Mouse (Mus musculus) lung, postnatal 0 days (tissue): Measurements from ENCODE around the gene Olfr1388.

Experiments
- CTCF ChIP-seq: IDR thresholded peaks from 2 replicates; pipeline ENCODE4 v1.5.1; 2016; ENCODE audit warnings: antibody characterized with exemption, mild to moderate bottlenecking
- EP300 ChIP-seq: IDR thresholded peaks from 2 replicates; pipeline ENCODE4 v1.6.1; 2016; ENCODE audit warnings: antibody characterized with exemption, mild to moderate bottlenecking, control low read depth

DNA sequence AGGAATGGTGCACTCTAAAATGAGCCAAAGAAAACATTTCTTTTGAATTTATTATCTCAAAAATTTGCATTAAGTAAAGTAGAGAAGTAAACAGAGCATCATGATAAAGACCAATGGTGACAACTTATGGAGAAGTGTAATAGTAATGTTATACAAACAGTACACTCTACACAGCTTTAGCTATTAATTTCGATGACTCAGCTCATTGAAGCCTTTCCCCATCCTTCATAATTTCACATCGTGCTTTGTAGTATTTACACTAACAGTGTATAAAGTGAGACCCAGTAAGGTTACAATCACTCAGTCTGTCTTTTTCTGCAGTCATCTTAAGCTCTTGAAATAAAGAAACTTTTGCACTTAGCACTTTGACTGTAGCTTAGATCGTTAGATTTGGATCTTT is 29.6 kb upstream of the Olfr1388 start:
- TF ChIP-seq CTCF (no peak), EP300 (no peak)
